Mouse (Mus musculus) retina, postnatal 7 days (tissue): ENCODE results near the gene Zfp964.
"Not testable (repeated sequence)": the region's sequence is repeated elsewhere in the genome, so short reads cannot be mapped to it uniquely, and the experiment has no call there.

Experiments
- DNase-seq: peaks from one replicate; pipeline ENCODE4 v3.0.0-alpha.2; 2012; ENCODE audit warnings: low read depth, low spot score

Gene Zfp964

GRCm38 (mm10) chr8:69654358-69654981 is at the start of gene Zfp964:
Gene Zfp964, plus strand, starts transcription at chr8:69654479.
- peak; percentile 85 for DNase-seq

DNA sequence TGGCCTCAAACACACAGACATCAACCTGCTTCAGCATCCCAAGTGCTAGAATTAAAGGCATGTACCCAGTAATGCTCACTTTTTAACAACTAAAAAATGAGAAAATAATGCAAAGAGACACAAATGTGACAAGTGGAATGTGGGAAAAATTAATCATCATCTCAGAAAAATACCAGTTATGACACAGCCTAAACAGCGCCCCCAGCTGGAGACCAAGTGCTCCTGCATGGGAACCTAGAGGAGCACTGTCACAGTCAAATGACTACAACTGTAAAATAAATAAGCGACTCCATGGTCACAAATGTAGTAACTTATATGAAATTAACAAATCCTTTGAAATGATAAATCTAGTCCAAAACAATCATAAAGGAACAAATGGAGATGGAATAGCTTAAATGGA is 39.6 kb upstream of the Zfp964 start:
- DNase-seq = no peak

DNA sequence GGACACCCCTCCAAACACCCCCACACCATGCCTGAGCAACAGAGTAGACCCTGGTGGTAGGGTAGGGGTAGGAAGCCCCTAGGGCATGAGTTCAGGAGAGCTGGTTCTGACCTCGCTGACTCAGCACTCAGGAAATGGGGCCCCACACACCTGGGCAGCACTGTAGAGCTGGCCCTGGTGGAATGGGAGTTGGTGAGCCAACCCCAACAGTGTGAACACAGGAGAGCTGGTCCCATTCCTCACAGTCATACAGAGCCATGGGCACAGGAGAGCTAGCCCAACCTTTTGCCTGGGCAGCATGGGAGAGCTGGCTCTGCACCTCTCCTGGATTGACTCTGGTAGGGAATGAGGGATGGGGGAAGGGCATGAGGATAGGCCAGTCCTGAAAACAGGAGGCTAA is 36.2 kb upstream of the Zfp964 start:
- DNase-seq = no peak

- peak; percentile 94 for DNase-seq
Observed at GRCm38 (mm10) chr8:69625095-69625789, 29.0 kb upstream of the Zfp964 start, which contains the start of gene Zfp868. Gene Zfp868, minus strand, starts transcription at chr8:69625548.

- no peak for DNase-seq
Observed at GRCm38 (mm10) chr8:69653808-69654357, 396 bp upstream of the Zfp964 start.

GRCm38 (mm10) chr8:69661294-69661693 is 7.0 kb downstream of the Zfp964 start:
- no peak for DNase-seq

- not testable (repeated sequence) for DNase-seq
Observed at GRCm38 (mm10) chr8:69665051-69665450, 10.8 kb downstream of the Zfp964 start.

GRCm38 (mm10) chr8:69701810-69702209 is 47.5 kb downstream of the Zfp964 start:
- DNase-seq = no peak

GRCm38 (mm10) chr8:69710624-69711023 is 56.3 kb downstream of the Zfp964 start, which contains the start of gene Zfp869:
Gene Zfp869, minus strand, starts transcription at chr8:69710724.
- not testable (repeated sequence) for DNase-seq

GRCm38 (mm10) chr8:69713516-69713915 is 59.2 kb downstream of the Zfp964 start:
- DNase-seq = no peak

- no peak for DNase-seq
Observed at GRCm38 (mm10) chr8:69715366-69715765, 61.1 kb downstream of the Zfp964 start.
